Mouse (Mus musculus): ENCODE results near the gene Cd151. TPM values are rescaled to one million over a fixed set of nuclear protein-coding genes. Genes with fewer than 3 reads are reported as not detected.

Cd151 gene
- polyA plus RNA-seq, 1 experiment, result 99.0 TPM

GRCm38 (mm10) chr7:141497600-141497999, 30.4 kb downstream of the Cd151 start:
- Histone ChIP-seq H3K27me3 (ENCODE audit: control insufficient read depth, insufficient read depth, low read length, poor library complexity, severe bottlenecking) (no peaks in the 10 kb centered on the region), H3K36me3 (ENCODE audit: control insufficient read depth, insufficient read depth, low read length, poor library complexity, severe bottlenecking) (no peaks in the 10 kb centered on the region), H3K4me3 (ENCODE audit: low read depth, low read length) (no peak overlapping the region), H3K27ac (ENCODE audit: insufficient read depth, low read length) (no peak overlapping the region), H3K4me1 (ENCODE audit: control insufficient read depth, insufficient read depth, low read length) (no peaks in the 10 kb centered on the region), H3K9ac (ENCODE audit: low read depth, poor library complexity, severe bottlenecking) (no peak overlapping the region), H3K9me3 (replicated peaks; ENCODE audit: control insufficient read depth, insufficient read depth, low read length, poor library complexity, severe bottlenecking) (no peaks in the 10 kb centered on the region)
- TF ChIP-seq EP300 (IDR thresholded peaks at IDR 0.05; ENCODE audit: insufficient read depth, low read depth, low read length) (no peak), CTCF (IDR thresholded peaks at IDR 0.05; ENCODE audit: low read depth, low read length) (no peak), POLR2A (IDR thresholded peaks at IDR 0.05; ENCODE audit: insufficient read depth, low read length) (no peak)

GRCm38 (mm10) chr7:141501820-141502555, 34.8 kb downstream of the Cd151 start:
- no peaks in the 10 kb centered on the region for H3K9me3 ChIP-seq (replicated peaks; ENCODE audit: control insufficient read depth, insufficient read depth, low read length, poor library complexity, severe bottlenecking)
- H3K27me3 ChIP-seq (ENCODE audit: control insufficient read depth, insufficient read depth, low read length, poor library complexity, severe bottlenecking), result no peaks in the 10 kb centered on the region
- no peak for TF ChIP-seq POLR2A (IDR thresholded peaks at IDR 0.05; ENCODE audit: insufficient read depth, low read length)
- no peak for TF ChIP-seq EP300 (IDR thresholded peaks at IDR 0.05; ENCODE audit: insufficient read depth, low read depth, low read length)
- no peak for TF ChIP-seq CTCF (IDR thresholded peaks at IDR 0.05; ENCODE audit: low read depth, low read length)
- no peak overlapping the region for H3K4me3 ChIP-seq (ENCODE audit: low read depth, low read length)
- H3K36me3 ChIP-seq (ENCODE audit: control insufficient read depth, insufficient read depth, low read length, poor library complexity, severe bottlenecking), result no peaks in the 10 kb centered on the region
- no peaks in the 10 kb centered on the region for H3K4me1 ChIP-seq (ENCODE audit: control insufficient read depth, insufficient read depth, low read length)
- H3K27ac ChIP-seq (ENCODE audit: insufficient read depth, low read length), result no peak overlapping the region
- no peak overlapping the region for H3K9ac ChIP-seq (ENCODE audit: low read depth, poor library complexity, severe bottlenecking)

- TF ChIP-seq POLR2A (IDR thresholded peaks at IDR 0.05; ENCODE audit: insufficient read depth, low read length) (no peak), EP300 (IDR thresholded peaks at IDR 0.05; ENCODE audit: insufficient read depth, low read depth, low read length) (no peak), CTCF (IDR thresholded peaks at IDR 0.05; ENCODE audit: low read depth, low read length) (no peak)
- no peak overlapping the region for H3K9ac ChIP-seq (ENCODE audit: low read depth, poor library complexity, severe bottlenecking)
- no peak overlapping the region for H3K4me3 ChIP-seq (ENCODE audit: low read depth, low read length)
- no peaks in the 10 kb centered on the region for H3K27me3 ChIP-seq (ENCODE audit: control insufficient read depth, insufficient read depth, low read length, poor library complexity, severe bottlenecking)
- no peaks in the 10 kb centered on the region for H3K36me3 ChIP-seq (ENCODE audit: control insufficient read depth, insufficient read depth, low read length, poor library complexity, severe bottlenecking)
- no peaks in the 10 kb centered on the region for H3K9me3 ChIP-seq (replicated peaks; ENCODE audit: control insufficient read depth, insufficient read depth, low read length, poor library complexity, severe bottlenecking)
- no peaks in the 10 kb centered on the region for H3K4me1 ChIP-seq (ENCODE audit: control insufficient read depth, insufficient read depth, low read length)
- H3K27ac ChIP-seq (ENCODE audit: insufficient read depth, low read length), result no peak overlapping the region
Observed at GRCm38 (mm10) chr7:141502556-141502905, 35.3 kb downstream of the Cd151 start.

- no peak overlapping the region for H3K27ac ChIP-seq (ENCODE audit: insufficient read depth, low read length)
- H3K4me3 ChIP-seq (ENCODE audit: low read depth, low read length), result no peak overlapping the region
- TF ChIP-seq EP300 (IDR thresholded peaks at IDR 0.05; ENCODE audit: insufficient read depth, low read depth, low read length) (no peak), CTCF (IDR thresholded peaks at IDR 0.05; ENCODE audit: low read depth, low read length) (no peak), POLR2A (IDR thresholded peaks at IDR 0.05; ENCODE audit: insufficient read depth, low read length) (no peak)
- H3K9me3 ChIP-seq (replicated peaks; ENCODE audit: control insufficient read depth, insufficient read depth, low read length, poor library complexity, severe bottlenecking), result no peaks in the 10 kb centered on the region
- H3K27me3 ChIP-seq (ENCODE audit: control insufficient read depth, insufficient read depth, low read length, poor library complexity, severe bottlenecking), result no peaks in the 10 kb centered on the region
- no peak overlapping the region for H3K9ac ChIP-seq (ENCODE audit: low read depth, poor library complexity, severe bottlenecking)
- no peaks in the 10 kb centered on the region for H3K36me3 ChIP-seq (ENCODE audit: control insufficient read depth, insufficient read depth, low read length, poor library complexity, severe bottlenecking)
- H3K4me1 ChIP-seq (ENCODE audit: control insufficient read depth, insufficient read depth, low read length), result no peaks in the 10 kb centered on the region
Observed at GRCm38 (mm10) chr7:141506278-141506677, 39.1 kb downstream of the Cd151 start.

- no peak for TF ChIP-seq EP300 (IDR thresholded peaks at IDR 0.05; ENCODE audit: insufficient read depth, low read depth, low read length)
- H3K4me1 ChIP-seq (ENCODE audit: control insufficient read depth, insufficient read depth, low read length), result no peaks in the 10 kb centered on the region
- no peak overlapping the region for H3K4me3 ChIP-seq (ENCODE audit: low read depth, low read length)
- H3K27ac ChIP-seq (ENCODE audit: insufficient read depth, low read length), result no peak overlapping the region
- H3K27me3 ChIP-seq (ENCODE audit: control insufficient read depth, insufficient read depth, low read length, poor library complexity, severe bottlenecking), result no peaks in the 10 kb centered on the region
- no peak overlapping the region for H3K9ac ChIP-seq (ENCODE audit: low read depth, poor library complexity, severe bottlenecking)
- no peaks in the 10 kb centered on the region for H3K9me3 ChIP-seq (replicated peaks; ENCODE audit: control insufficient read depth, insufficient read depth, low read length, poor library complexity, severe bottlenecking)
- H3K36me3 ChIP-seq (ENCODE audit: control insufficient read depth, insufficient read depth, low read length, poor library complexity, severe bottlenecking), result no peaks in the 10 kb centered on the region
Observed at GRCm38 (mm10) chr7:141508160-141508559, 41.0 kb downstream of the Cd151 start.

GRCm38 (mm10) chr7:141510196-141510595, 43.0 kb downstream of the Cd151 start:
- no peaks in the 10 kb centered on the region for H3K9me3 ChIP-seq (replicated peaks; ENCODE audit: control insufficient read depth, insufficient read depth, low read length, poor library complexity, severe bottlenecking)
- TF ChIP-seq CTCF (IDR thresholded peaks at IDR 0.05; ENCODE audit: low read depth, low read length) (no peak), POLR2A (IDR thresholded peaks at IDR 0.05; ENCODE audit: insufficient read depth, low read length) (no peak), EP300 (IDR thresholded peaks at IDR 0.05; ENCODE audit: insufficient read depth, low read depth, low read length) (no peak)
- H3K4me3 ChIP-seq (ENCODE audit: low read depth, low read length), result no peak overlapping the region
- H3K4me1 ChIP-seq (ENCODE audit: control insufficient read depth, insufficient read depth, low read length), result no peaks in the 10 kb centered on the region
- H3K36me3 ChIP-seq (ENCODE audit: control insufficient read depth, insufficient read depth, low read length, poor library complexity, severe bottlenecking), result no peaks in the 10 kb centered on the region
- no peaks in the 10 kb centered on the region for H3K27me3 ChIP-seq (ENCODE audit: control insufficient read depth, insufficient read depth, low read length, poor library complexity, severe bottlenecking)
- no peak overlapping the region for H3K27ac ChIP-seq (ENCODE audit: insufficient read depth, low read length)
- H3K9ac ChIP-seq (ENCODE audit: low read depth, poor library complexity, severe bottlenecking), result no peak overlapping the region
